ENCODE assay signal across 14 mouse cellular contexts in genomic region chr14:21069594-21069993, GRCm38 (mm10). TPM values are rescaled to one million over a fixed set of nuclear protein-coding genes. Genes with fewer than 3 reads are reported as not detected.
DNase-seq lines count a peak whose midpoint lies in the region; ATAC-seq and TF ChIP-seq lines count a peak whose summit lies in the region.
"Had no signal": no experiment of that assay in that cellular context is flagged by ENCODE, and none has a peak within 500 bp of the region (broad histone marks: within the 10 kb centered on the region; RNA-seq: fewer than 3 reads in every experiment).

No protein-coding gene starts in this region.

- peaks cover 27% of the 10 kb centered on the region; the same call in 1 of the 2 replicates for H3K79me2 ChIP-seq in liver, adult 2 months (ENCODE audit: control insufficient read depth, insufficient read depth, low read length)

- no peaks in the 10 kb centered on the region for H3K27me3 ChIP-seq in kidney, adult 2 months (replicated peaks; ENCODE audit: control insufficient read depth, insufficient read depth, low read length)
- H3K27me3 ChIP-seq in kidney, embryonic 14.5 days (ENCODE audit: control insufficient read depth, insufficient read depth, low read length), result no peaks in the 10 kb centered on the region
- H3K27me3 ChIP-seq in thymus, adult 2 months (ENCODE audit: control insufficient read depth, insufficient read depth, low read length), result no peaks in the 10 kb centered on the region
- no peaks in the 10 kb centered on the region for H3K27me3 ChIP-seq in liver, adult 2 months (ENCODE audit: control insufficient read depth, insufficient read depth, low read length)
- H3K27me3 ChIP-seq: heart, embryonic 13.5 days had no signal

- no peak overlapping the region for H3K4me2 ChIP-seq in kidney, embryonic 14.5 days (replicated peaks; ENCODE audit: low read depth, low read length)
- H3K4me2 ChIP-seq: heart, embryonic 13.5 days had no signal

- no peak for DNase-seq in kidney, adult 2 months
- peak; percentile 49 for DNase-seq in thymus, postnatal 4 days
- no peak for DNase-seq in thymus, adult 2 months
- DNase-seq in liver, adult 2 months (ENCODE audit: extremely low read depth, low read depth, low spot score), result no peak
- DNase-seq in urinary bladder, adult 18-20 months (ENCODE audit: low spot score in 2 of 2), result no peak
- DNase-seq in embryo, embryonic 10.5 days (ENCODE audit: low spot score), result no peak
- DNase-seq: kidney, postnatal 36 days; lung, adult 18-20 months had no signal

- H3K4me1 ChIP-seq in kidney, adult 2 months (ENCODE audit: control insufficient read depth, insufficient read depth, low read length), result peaks cover 3% of the 10 kb centered on the region; the same call in 1 of the 2 replicates
- H3K4me1 ChIP-seq in kidney, embryonic 14.5 days (ENCODE audit: control insufficient read depth, insufficient read depth, low read length), result peaks cover 6% of the 10 kb centered on the region; the same call in 1 of the 2 replicates
- no peaks in the 10 kb centered on the region for H3K4me1 ChIP-seq in thymus, adult 2 months (replicated peaks; ENCODE audit: control insufficient read depth, insufficient read depth, low read length)
- peaks cover 18% of the 10 kb centered on the region for H3K4me1 ChIP-seq in liver, adult 2 months (ENCODE audit: control insufficient read depth, insufficient read depth, low read length)
- H3K4me1 ChIP-seq: midbrain, embryonic 10.5 days had no signal

- H3K27ac ChIP-seq in kidney, adult 2 months (ENCODE audit: insufficient read depth, low read depth, low read length), result no peak overlapping the region
- no peak overlapping the region for H3K27ac ChIP-seq in kidney, embryonic 14.5 days (ENCODE audit: low read depth, low read length)
- H3K27ac ChIP-seq in thymus, adult 2 months (ENCODE audit: control insufficient read depth, insufficient read depth, low read length), result no peak overlapping the region
- no peak overlapping the region for H3K27ac ChIP-seq in liver, adult 2 months (replicated peaks; ENCODE audit: insufficient read depth, low read depth, low read length)
- H3K27ac ChIP-seq: heart, embryonic 13.5 days; midbrain, embryonic 10.5 days had no signal

- WGBS in kidney, adult 2 months, result 89% methylated on average over 5 of the region's 5 CpGs
- WGBS in kidney, embryonic 14.5 days, result 87% methylated on average over 5 of the region's 5 CpGs
- 94% methylated on average over 5 of the region's 5 CpGs for WGBS in thymus, adult 2 months
- 90% methylated on average over 5 of the region's 5 CpGs for WGBS in liver, adult 2 months

- no peak overlapping the region for H3K4me3 ChIP-seq in kidney, adult 2 months (ENCODE audit: insufficient read depth, low read depth, low read length)
- no peak overlapping the region for H3K4me3 ChIP-seq in kidney, embryonic 14.5 days (ENCODE audit: low read length)
- H3K4me3 ChIP-seq in thymus, adult 2 months (ENCODE audit: control insufficient read depth, insufficient read depth, low read length), result no peak overlapping the region
- no peak overlapping the region for H3K4me3 ChIP-seq in liver, adult 2 months (ENCODE audit: insufficient read depth, low read depth, low read length)
- H3K4me3 ChIP-seq: heart, embryonic 13.5 days; midbrain, embryonic 10.5 days had no signal

- peak; percentile 16; the same call in 1 of the 2 replicates for TF ChIP-seq CTCF in kidney, adult 2 months (conservative IDR thresholded peaks at IDR 0.05; ENCODE audit: insufficient read depth, insufficient read length, low read depth, low read length)
- TF ChIP-seq CTCF in thymus, adult 2 months (IDR thresholded peaks at IDR 0.05; ENCODE audit: borderline replicate concordance, control insufficient read depth, extremely low read depth, insufficient read depth, low read length, poor library complexity), result no peak
- TF ChIP-seq CTCF in liver, adult 2 months (IDR thresholded peaks at IDR 0.05; ENCODE audit: low read depth, low read length), result peak; percentile 32; the same call in 1 of the 2 replicates

- no peaks in the 10 kb centered on the region for H3K36me3 ChIP-seq in kidney, adult 2 months (ENCODE audit: control insufficient read depth, insufficient read depth, low read length)
- no peaks in the 10 kb centered on the region for H3K36me3 ChIP-seq in kidney, embryonic 14.5 days (ENCODE audit: control insufficient read depth, insufficient read depth, low read length)
- no peaks in the 10 kb centered on the region for H3K36me3 ChIP-seq in thymus, adult 2 months (ENCODE audit: control insufficient read depth, insufficient read depth, low read length)
- H3K36me3 ChIP-seq in liver, adult 2 months (ENCODE audit: control insufficient read depth, insufficient read depth, low read length), result no peaks in the 10 kb centered on the region
- H3K36me3 ChIP-seq: midbrain, embryonic 10.5 days had no signal

- TF ChIP-seq POLR2A in kidney, adult 2 months (IDR thresholded peaks at IDR 0.05; ENCODE audit: low read depth, low read length), result no peak
- TF ChIP-seq POLR2A in thymus, adult 2 months (IDR thresholded peaks at IDR 0.05; ENCODE audit: control insufficient read depth, extremely low read depth, insufficient read depth, low read length, poor library complexity), result no peak
- no peak for TF ChIP-seq POLR2A in liver, adult 2 months (IDR thresholded peaks at IDR 0.05; ENCODE audit: extremely low read depth, insufficient read depth, low read length)

- no peaks in the 10 kb centered on the region for H3K9me3 ChIP-seq in kidney, embryonic 14.5 days (ENCODE audit: control insufficient read depth, low read length)
- H3K9me3 ChIP-seq: G1E; heart, embryonic 13.5 days; midbrain, embryonic 10.5 days had no signal

- H3K9ac ChIP-seq in kidney, embryonic 14.5 days (ENCODE audit: low read depth, low read length), result no peak overlapping the region
- no peak overlapping the region for H3K9ac ChIP-seq in liver, adult 2 months (ENCODE audit: low read depth, low read length)
- H3K9ac ChIP-seq: heart, embryonic 13.5 days had no signal

- no peak for ATAC-seq in kidney, embryonic 14.5 days (ENCODE audit: low FRiP score, low TSS enrichment)
- no peak for ATAC-seq in activated CD4-positive, CD25-positive, alpha-beta regulatory T cell, adult 4 months
- ATAC-seq: hindbrain, embryonic 16.5 days had no signal

RNA-seq across cellular contexts. Expression of gene Adk, which starts 17.2 kb away (rescaled TPM):
- 92.5 and 121 TPM in 2 replicates for polyA plus RNA-seq in kidney, adult 2 months (2012; rRNA removed)
- polyA plus RNA-seq in kidney, embryonic 14.5 days (2014; fragmentation: Nextera tagmentation; extraction: Ambion mirVana), result 155 and 156 TPM in 2 replicates
- 12.7 and 18.5 TPM in 2 replicates for polyA plus RNA-seq in thymus, adult 2 months (2012; rRNA removed)
- total RNA-seq in liver, adult 2 months (2014; rRNA removed), result 877 and 924 TPM in 2 replicates
- polyA plus RNA-seq in liver, adult 2 months (2012; rRNA removed), result 231 and 284 TPM in 2 replicates
- polyA plus RNA-seq in activated CD4-positive, CD25-positive, alpha-beta regulatory T cell, adult 4 months (2017; shearing (Covaris generic)), result 100 to 1,000 TPM; 125 to 151 TPM

RNA-seq across cellular contexts. Expression of gene Ap3m1, which starts 17.3 kb away (rescaled TPM):
- 23.5 and 25.5 TPM in 2 replicates for polyA plus RNA-seq in kidney, adult 2 months (2012; rRNA removed)
- polyA plus RNA-seq in kidney, embryonic 14.5 days (2014; fragmentation: Nextera tagmentation; extraction: Ambion mirVana), result 70.0 and 89.8 TPM in 2 replicates
- 28.5 and 34.1 TPM in 2 replicates for polyA plus RNA-seq in thymus, adult 2 months (2012; rRNA removed)
- 126 and 143 TPM in 2 replicates for total RNA-seq in liver, adult 2 months (2014; rRNA removed)
- polyA plus RNA-seq in liver, adult 2 months (2012; rRNA removed), result 44.8 and 55.2 TPM in 2 replicates
- 10 to 100 TPM; 69.8 to 80.2 TPM for polyA plus RNA-seq in activated CD4-positive, CD25-positive, alpha-beta regulatory T cell, adult 4 months (2017; shearing (Covaris generic))
